Mouse (Mus musculus): ENCODE measurements at regions not wholly inside any gene's neighbourhood (a gene's known extent, or its start where the extent isn't known, plus 50 kb on each side); places are given as distances from the start of the nearest gene placed in this dataset.

DNA sequence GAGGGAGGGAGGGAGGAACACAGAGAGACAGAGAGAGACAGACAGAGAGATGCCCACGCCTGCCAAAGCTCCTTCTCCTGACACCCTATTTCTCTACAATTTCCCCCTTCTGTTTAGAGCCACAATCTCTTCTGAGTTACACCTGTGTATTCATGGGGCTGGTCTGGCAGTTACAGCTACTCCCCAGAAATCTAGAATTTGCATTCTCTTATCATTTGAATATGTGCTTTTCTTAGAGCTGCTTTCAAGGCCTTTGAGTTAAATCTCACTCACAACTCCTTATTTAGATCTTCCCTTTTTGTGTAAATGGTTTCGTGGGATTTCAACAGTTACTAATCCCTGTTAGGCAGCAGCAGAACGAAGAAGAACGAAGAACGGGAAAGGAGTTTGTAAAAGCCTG is 55.0 kb upstream of the Cdkn2b start:
- TF ChIP-seq POLR2A (IDR thresholded peaks at IDR 0.05; ENCODE audit: borderline replicate concordance, low read depth, low read length) (no peak), CTCF (IDR thresholded peaks at IDR 0.05; ENCODE audit: low read depth, low read length) (no peak)
